Mouse (Mus musculus): ENCODE results near the gene Fkbp5. TPM values are rescaled to one million over a fixed set of nuclear protein-coding genes. Genes with fewer than 3 reads are reported as not detected.

Fkbp5 gene
- total and polyA plus RNA-seq, 3 experiments = 14.4 to 31.4 (median 22.6) TPM

DNA sequence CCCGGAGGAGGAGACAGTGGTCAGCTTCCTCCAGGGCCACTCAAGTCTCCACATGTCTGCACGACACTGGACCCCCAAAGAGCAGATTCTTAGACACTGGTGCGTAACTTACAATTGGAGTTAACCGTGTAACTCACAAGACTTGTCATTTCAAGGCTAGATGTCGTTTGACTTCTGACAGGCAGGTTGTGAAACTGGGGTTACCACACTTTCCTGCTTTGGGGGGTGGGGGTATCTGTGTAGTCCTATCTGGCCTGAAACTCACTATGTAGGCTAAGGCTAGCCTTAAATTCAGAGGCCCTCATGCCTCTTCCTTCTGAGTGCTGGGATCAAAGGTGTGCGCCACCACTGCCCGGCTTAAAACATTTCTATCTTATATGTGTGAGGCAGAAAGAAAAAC, 15.2 kb upstream of the Fkbp5 start:
- TF ChIP-seq HCFC1 (IDR thresholded peaks at IDR 0.05; ENCODE audit: low read depth, low read length) = no peak
- TF ChIP-seq USF2 (conservative IDR thresholded peaks at IDR 0.05; ENCODE audit: low read depth, low read length) = no peak
- TF ChIP-seq E2F4 (IDR thresholded peaks at IDR 0.05; ENCODE audit: insufficient replicate concordance, low read depth, low read length) = no peak
- TF ChIP-seq NELFE (IDR thresholded peaks at IDR 0.05; ENCODE audit: low read depth, low read length) = no peak
- no peak for TF ChIP-seq POLR2A (IDR thresholded peaks at IDR 0.05; ENCODE audit: low read depth, low read length)
- TF ChIP-seq TBP (conservative IDR thresholded peaks at IDR 0.05; ENCODE audit: low read depth, low read length) = no peak
- TF ChIP-seq GABPA (IDR thresholded peaks at IDR 0.05; ENCODE audit: insufficient replicate concordance, low read depth, low read length) = no peak
- no peak for TF ChIP-seq SMC3 (IDR thresholded peaks at IDR 0.05; ENCODE audit: low read depth, low read length)
- TF ChIP-seq RCOR1 (conservative IDR thresholded peaks at IDR 0.05; ENCODE audit: low read depth, low read length) = no peak
- no peak for TF ChIP-seq MXI1 (IDR thresholded peaks at IDR 0.05; ENCODE audit: low read depth, low read length)
- no peak for TF ChIP-seq IRF4 (IDR thresholded peaks at IDR 0.05; ENCODE audit: low read depth, low read length)
- Histone ChIP-seq H3K9ac (ENCODE audit: insufficient read depth, low read depth) (no peak overlapping the region), H3K4me2 (ENCODE audit: insufficient read depth, low read depth, poor library complexity, severe bottlenecking) (no peak overlapping the region), H3K36me3 (replicated peaks in 1 of 2; ENCODE audit: control insufficient read depth in 1 of 2, insufficient read depth in 1 of 2, low read length in 1 of 2) (no peaks in the 10 kb centered on the region), H3K4me3 (replicated peaks in 1 of 3; ENCODE audit: low read depth in 2 of 3, low read length in 2 of 3, poor library complexity in 1 of 3) (no peak overlapping the region), H3K79me2 (replicated peaks; ENCODE audit: control insufficient read depth, extremely low read depth, insufficient read depth, poor library complexity, severe bottlenecking) (no peaks in the 10 kb centered on the region), H3K9me3 (replicated peaks; ENCODE audit: low read length) (no peaks in the 10 kb centered on the region), H3K4me1 (ENCODE audit: control insufficient read depth in 1 of 2, insufficient read depth in 2 of 2) (peaks cover 3 to 9% of the 10 kb centered on the region in 2 experiments; a peak in 3 of 4 replicates), H3K27me3 (replicated peaks) (no peaks in the 10 kb centered on the region), H3K27ac (ENCODE audit: insufficient read depth, low read depth) (no peak overlapping the region)
- in situ Hi-C loops (cut with MboI; ENCODE audit: low pct_ligation_motif_present, low pct_unique_long_range_greater_than_20kb, low sequenced_read_pairs) = loop anchor here (10.0 kb wide), 1 partner anchor 158 kb away; no protein-coding TSS in a partner anchor
- dilution Hi-C loops (cut with MboI; ENCODE audit: extremely low pct_ligation_motif_present, extremely low pct_unique_long_range_greater_than_20kb, low sequenced_read_pairs) = no loop called here
- no peak for DNase-seq (ENCODE audit: extremely low read depth)

GRCm38 (mm10) chr17:28531946-28532345, 14.6 kb upstream of the Fkbp5 start:
- Histone ChIP-seq H3K4me1 (ENCODE audit: control insufficient read depth in 1 of 2, insufficient read depth in 2 of 2) (peaks cover 4 to 15% of the 10 kb centered on the region in 2 experiments; a peak in 3 of 4 replicates), H3K27ac (ENCODE audit: insufficient read depth, low read depth) (no peak overlapping the region), H3K4me3 (replicated peaks in 1 of 3; ENCODE audit: low read depth in 2 of 3, low read length in 2 of 3, poor library complexity in 1 of 3) (no peak overlapping the region), H3K79me2 (replicated peaks; ENCODE audit: control insufficient read depth, extremely low read depth, insufficient read depth, poor library complexity, severe bottlenecking) (no peaks in the 10 kb centered on the region), H3K27me3 (replicated peaks) (no peaks in the 10 kb centered on the region), H3K36me3 (replicated peaks in 1 of 2; ENCODE audit: control insufficient read depth in 1 of 2, insufficient read depth in 1 of 2, low read length in 1 of 2) (no peaks in the 10 kb centered on the region), H3K9ac (ENCODE audit: insufficient read depth, low read depth) (no peak overlapping the region), H3K4me2 (ENCODE audit: insufficient read depth, low read depth, poor library complexity, severe bottlenecking) (no peak overlapping the region), H3K9me3 (replicated peaks; ENCODE audit: low read length) (no peaks in the 10 kb centered on the region)
- in situ Hi-C loops (cut with MboI; ENCODE audit: low pct_ligation_motif_present, low pct_unique_long_range_greater_than_20kb, low sequenced_read_pairs) (loop anchor here (10.0 kb wide), 1 partner anchor 157 kb away; no protein-coding TSS in a partner anchor), dilution Hi-C loops (cut with MboI; ENCODE audit: extremely low pct_ligation_motif_present, extremely low pct_unique_long_range_greater_than_20kb, low sequenced_read_pairs) (no loop called here)
- DNase-seq (ENCODE audit: extremely low read depth) = no peak
- TF ChIP-seq USF2 (conservative IDR thresholded peaks at IDR 0.05; ENCODE audit: low read depth, low read length) (no peak), MXI1 (IDR thresholded peaks at IDR 0.05; ENCODE audit: low read depth, low read length) (no peak)

DNA sequence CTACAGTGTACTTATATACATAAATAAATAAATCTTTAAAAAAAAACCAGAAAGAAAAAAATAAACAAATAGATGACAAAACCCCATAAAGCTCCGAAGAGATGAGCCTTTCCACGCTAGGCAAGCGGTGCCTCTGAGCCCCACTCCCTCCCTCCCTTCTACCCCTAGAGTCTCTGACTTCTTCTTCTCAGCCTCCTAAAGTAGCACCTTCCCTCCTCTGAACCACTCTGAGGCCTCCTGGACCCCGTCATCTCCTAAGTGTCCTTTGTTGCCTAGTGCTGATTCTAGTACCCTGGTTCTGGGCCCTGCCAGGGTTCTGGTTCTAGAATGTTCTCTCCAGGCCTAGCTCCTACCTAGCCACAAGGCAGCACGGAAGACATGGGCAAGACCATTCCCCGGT, 13.2 kb upstream of the Fkbp5 start, which contains the start of gene Armc12:
Gene Armc12, plus strand, starts transcription at position 301 of the 400 bp plus-strand sequence.
- in situ Hi-C loops (cut with MboI; ENCODE audit: low pct_ligation_motif_present, low pct_unique_long_range_greater_than_20kb, low sequenced_read_pairs) = loop anchor here (10.0 kb wide), 1 partner anchor 156 kb away; no protein-coding TSS in a partner anchor

More for the DNA sequence above, 13.2 kb upstream of the Fkbp5 start, which contains the start of gene Armc12:
- Histone ChIP-seq H3K36me3 (replicated peaks in 1 of 2; ENCODE audit: control insufficient read depth in 1 of 2, insufficient read depth in 1 of 2, low read length in 1 of 2) (no peaks in the 10 kb centered on the region), H3K4me2 (ENCODE audit: insufficient read depth, low read depth, poor library complexity, severe bottlenecking) (no peak within 1 kb of the TSS), H3K9ac (ENCODE audit: insufficient read depth, low read depth) (no peak within 1 kb of the TSS), H3K79me2 (replicated peaks; ENCODE audit: control insufficient read depth, extremely low read depth, insufficient read depth, poor library complexity, severe bottlenecking) (no peaks in the 10 kb centered on the region), H3K27me3 (replicated peaks) (no peaks in the 10 kb centered on the region), H3K27ac (ENCODE audit: insufficient read depth, low read depth) (no peak within 1 kb of the TSS), H3K4me3 (replicated peaks in 1 of 3; ENCODE audit: low read depth in 2 of 3, low read length in 2 of 3, poor library complexity in 1 of 3) (no peak within 1 kb of the TSS), H3K9me3 (replicated peaks; ENCODE audit: low read length) (no peaks in the 10 kb centered on the region), H3K4me1 (ENCODE audit: control insufficient read depth in 1 of 2, insufficient read depth in 2 of 2) (peaks cover 4 to 19% of the 10 kb centered on the region in 2 experiments; a peak in 3 of 4 replicates)
- no peak for DNase-seq (ENCODE audit: extremely low read depth)
- dilution Hi-C loops (cut with MboI; ENCODE audit: extremely low pct_ligation_motif_present, extremely low pct_unique_long_range_greater_than_20kb, low sequenced_read_pairs) = no loop called here
- no peak for TF ChIP-seq E2F4 (IDR thresholded peaks at IDR 0.05; ENCODE audit: insufficient replicate concordance, low read depth, low read length)
- no peak for TF ChIP-seq ZKSCAN1 (IDR thresholded peaks at IDR 0.05; ENCODE audit: borderline replicate concordance, low read depth, low read length)
- TF ChIP-seq PAX5 (IDR thresholded peaks at IDR 0.05; ENCODE audit: low read length) = no peak
- no peak for TF ChIP-seq ZMIZ1 (IDR thresholded peaks at IDR 0.05; ENCODE audit: low read depth, low read length)
- no peak for TF ChIP-seq MAZ (IDR thresholded peaks at IDR 0.05; ENCODE audit: low read depth, low read length)
- no peak for TF ChIP-seq KAT2A (IDR thresholded peaks at IDR 0.05; ENCODE audit: insufficient replicate concordance, low read length)
- no peak for TF ChIP-seq JUND (conservative IDR thresholded peaks at IDR 0.05; ENCODE audit: low read depth, low read length)
- no peak for TF ChIP-seq MYC (IDR thresholded peaks at IDR 0.05; ENCODE audit: low read depth, low read length)
- no peak for TF ChIP-seq IRF4 (IDR thresholded peaks at IDR 0.05; ENCODE audit: low read depth, low read length)
- no peak for TF ChIP-seq NRF1 (IDR thresholded peaks at IDR 0.05; ENCODE audit: low read depth, low read length)
- TF ChIP-seq CTCF (conservative IDR thresholded peaks at IDR 0.05 in 1 of 2, IDR thresholded peaks at IDR 0.05 in 1 of 2; ENCODE audit: low read depth in 2 of 2, low read length in 2 of 2) = no peak
- no peak for TF ChIP-seq ZNF384 (IDR thresholded peaks at IDR 0.05; ENCODE audit: low read depth, low read length)
- TF ChIP-seq TCF12 (IDR thresholded peaks at IDR 0.05; ENCODE audit: low read depth, low read length) = no peak
- TF ChIP-seq UBTF (IDR thresholded peaks at IDR 0.05; ENCODE audit: low read depth, low read length) = no peak
- TF ChIP-seq TBP (conservative IDR thresholded peaks at IDR 0.05; ENCODE audit: low read depth, low read length) = no peak
- TF ChIP-seq MXI1 (IDR thresholded peaks at IDR 0.05; ENCODE audit: low read depth, low read length) = no peak
- no peak for TF ChIP-seq ETS1 (conservative IDR thresholded peaks at IDR 0.05; ENCODE audit: low read depth, low read length)
